Mouse (Mus musculus) E14TG2a.4 (cell line): Measurements from ENCODE around the gene Dapk2.
A peak's percentile ranks its signal among the peaks of the same experiment; 100 is the strongest.

ENCODE experiments used
- H3K27me3 ChIP-seq: 2 replicates; pipeline ENCODE4 v1.6.1; 2014; ENCODE audit warnings: low read length, control low read depth; ENCODE audit not compliant: insufficient read depth
- H3K36me3 ChIP-seq: 2 replicates; pipeline ENCODE4 v1.6.1; 2014; ENCODE audit warnings: low read length, control low read depth; ENCODE audit not compliant: insufficient read depth
- H3K4me1 ChIP-seq: replicated peaks from 2 replicates; pipeline ENCODE4 v1.6.1; 2014; ENCODE audit warnings: low read depth, low read length, control low read depth
- H3K4me3 ChIP-seq: replicated peaks from 2 replicates; pipeline ENCODE4 v1.5.1; 2014; ENCODE audit warnings: mild to moderate bottlenecking, low read length
- H3K9me3 ChIP-seq: 2 replicates; pipeline ENCODE4 v1.6.1; 2014; ENCODE audit warnings: low read length, control low read depth
- CTCF ChIP-seq: conservative IDR thresholded peaks from 2 replicates; pipeline ENCODE4 v1.5.1; 2014; ENCODE audit warnings: low read length
- NANOG ChIP-seq: IDR thresholded peaks from 2 replicates; pipeline ENCODE4 v1.6.1; 2014; ENCODE audit warnings: borderline replicate concordance, low read length, mixed read lengths
- POU5F1 ChIP-seq: IDR thresholded peaks from 2 replicates; pipeline ENCODE4 v1.6.1; 2014; ENCODE audit warnings: low read length, borderline replicate concordance

Dapk2 gene

DNA sequence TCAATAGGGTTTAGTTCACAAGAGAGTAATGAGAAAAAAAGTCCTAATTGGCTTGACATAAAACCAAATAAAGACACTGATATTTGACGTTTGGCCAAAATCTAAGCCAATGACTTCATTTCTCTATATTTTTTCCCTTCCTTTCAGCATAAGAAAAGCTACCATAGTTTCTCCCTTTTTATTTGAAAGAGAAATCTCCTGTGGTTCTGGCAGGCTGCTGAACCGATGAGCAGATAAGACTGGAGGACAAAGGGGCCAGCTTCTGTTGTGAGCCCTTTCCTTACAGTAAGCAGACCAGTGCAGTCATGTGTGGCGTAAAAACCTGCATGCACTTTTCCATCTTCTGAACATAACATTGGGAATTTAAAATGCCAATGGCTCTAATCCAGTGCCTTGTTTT is 37.1 kb upstream of the Dapk2 start:
- no peaks in the 10 kb centered on the region for H3K9me3 ChIP-seq
- H3K36me3 ChIP-seq: no peaks in the 10 kb centered on the region
- H3K27me3 ChIP-seq: no peaks in the 10 kb centered on the region
- no peak overlapping the region for H3K4me3 ChIP-seq
- peaks cover 28% of the 10 kb centered on the region for H3K4me1 ChIP-seq
- TF ChIP-seq NANOG: no peak
- TF ChIP-seq CTCF: no peak
- TF ChIP-seq POU5F1: no peak

DNA sequence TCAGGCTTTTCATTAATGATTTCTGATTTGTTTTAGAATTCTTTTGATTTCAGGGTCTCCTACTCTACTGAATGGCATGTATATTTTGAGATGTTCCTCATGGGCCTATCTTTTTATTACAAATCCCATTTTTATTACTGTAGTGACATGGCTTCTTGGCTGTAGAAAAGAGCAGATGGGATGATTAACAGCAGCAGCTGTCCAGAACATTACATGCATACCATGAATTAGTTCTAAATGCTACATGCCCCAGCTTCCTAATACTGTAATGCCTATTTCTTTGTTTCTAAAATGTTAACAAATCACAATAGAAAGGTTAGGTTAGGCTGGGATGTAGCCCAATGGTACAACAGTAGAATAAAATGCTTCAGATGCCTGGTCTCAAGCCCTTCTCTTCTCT is 36.6 kb upstream of the Dapk2 start:
- no peaks in the 10 kb centered on the region for H3K27me3 ChIP-seq
- no peaks in the 10 kb centered on the region for H3K36me3 ChIP-seq
- TF ChIP-seq NANOG (no peak), POU5F1 (no peak), CTCF (no peak)
- no peaks in the 10 kb centered on the region for H3K9me3 ChIP-seq
- H3K4me1 ChIP-seq: peaks cover 28% of the 10 kb centered on the region
- no peak overlapping the region for H3K4me3 ChIP-seq

DNA sequence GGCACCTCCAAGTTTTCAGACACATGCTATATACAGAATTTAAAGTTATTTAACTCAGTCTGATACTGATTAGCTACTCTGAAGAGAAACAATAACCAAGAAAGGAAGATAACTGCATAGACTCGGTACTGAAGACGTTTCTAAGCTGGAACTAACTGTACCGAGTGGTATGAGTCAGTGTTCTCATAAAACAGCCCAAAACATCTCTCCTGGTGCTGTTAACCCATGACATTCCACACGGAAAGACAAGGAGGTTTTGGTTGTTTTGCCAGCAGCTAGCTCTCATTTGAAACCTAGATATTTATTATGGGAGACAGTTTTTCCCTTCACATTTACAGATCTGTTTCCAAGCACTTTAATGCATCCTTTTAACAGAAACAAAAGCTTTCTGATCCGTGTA is 34.4 kb upstream of the Dapk2 start:
- Histone ChIP-seq H3K4me3 (peak overlapping the region; percentile 92), H3K36me3 (peaks cover 3% of the 10 kb centered on the region; the same call in 1 of the 2 replicates), H3K4me1 (peaks cover 28% of the 10 kb centered on the region), H3K9me3 (peaks cover 11% of the 10 kb centered on the region), H3K27me3 (no peaks in the 10 kb centered on the region)
- TF ChIP-seq POU5F1 (no peak), CTCF (no peak), NANOG (no peak)

DNA sequence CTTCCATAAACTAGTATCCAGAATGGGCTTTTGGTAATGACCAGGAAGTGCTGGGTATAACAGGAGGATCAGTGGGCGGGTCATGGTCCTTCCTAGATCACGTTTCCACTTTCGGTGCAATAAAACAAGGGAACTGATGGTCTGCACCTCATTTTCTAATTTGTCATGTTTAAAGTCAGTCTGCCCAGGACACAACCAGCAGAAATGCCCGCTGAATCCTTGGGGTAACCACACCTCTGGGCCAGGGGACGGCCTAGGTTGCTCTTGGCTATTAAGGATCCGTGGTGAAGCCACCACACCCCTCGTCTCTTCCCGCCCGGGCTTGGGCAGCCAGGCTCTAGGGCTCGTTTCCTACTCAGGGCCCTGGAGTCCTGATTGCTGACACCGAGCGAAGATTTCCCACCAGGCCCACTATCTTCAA is 33.9 kb upstream of the Dapk2 start:
- peaks cover 4% of the 10 kb centered on the region; the same call in 1 of the 2 replicates for H3K36me3 ChIP-seq
- H3K4me1 ChIP-seq: peaks cover 28% of the 10 kb centered on the region
- TF ChIP-seq CTCF (no peak), POU5F1 (no peak), NANOG (no peak)
- H3K27me3 ChIP-seq: no peaks in the 10 kb centered on the region
- H3K9me3 ChIP-seq: peaks cover 14% of the 10 kb centered on the region
- H3K4me3 ChIP-seq: peak overlapping the region; percentile 92

DNA sequence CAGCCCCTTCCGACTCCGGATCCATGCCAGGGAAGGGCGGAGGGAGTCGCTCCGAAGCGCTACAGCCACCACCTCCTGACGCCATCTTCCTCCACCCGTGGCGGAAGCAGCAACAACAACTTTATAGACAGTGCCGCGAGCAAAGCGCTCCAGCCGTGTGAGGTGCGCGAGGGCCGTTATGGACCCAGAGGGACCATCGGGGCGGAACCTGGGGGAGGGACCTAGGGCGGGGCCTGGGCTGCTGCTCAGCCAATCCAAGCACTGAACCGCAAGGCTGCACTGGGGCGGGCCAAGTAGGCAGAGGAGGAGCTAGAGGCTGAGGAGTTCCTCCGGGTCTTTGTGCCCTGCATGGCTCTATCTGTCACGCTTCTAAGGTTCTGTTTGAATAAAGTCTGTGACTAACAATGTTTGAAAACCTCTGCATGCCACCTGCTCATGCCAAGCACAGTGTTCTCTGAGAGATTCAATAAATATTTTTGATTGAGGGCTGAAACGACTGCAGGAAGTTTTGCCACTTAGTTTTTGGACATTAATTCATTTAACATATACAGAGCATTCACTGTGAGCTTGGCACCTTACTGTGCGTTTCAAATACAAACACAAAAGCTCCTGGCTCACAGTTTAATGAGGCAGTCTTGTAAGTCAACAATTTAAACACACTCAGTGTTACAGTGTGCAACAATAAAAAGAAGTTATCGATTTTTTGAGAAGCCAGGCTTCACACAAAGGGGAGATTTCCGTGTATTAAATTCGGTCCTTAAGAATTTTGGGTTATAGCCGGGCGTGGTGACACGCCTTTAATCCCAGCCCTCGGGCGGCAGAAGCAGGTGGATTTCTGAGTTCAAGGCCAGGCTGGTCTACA is 33.1 kb upstream of the Dapk2 start:
- Histone ChIP-seq H3K4me3 (peak overlapping the region; percentile 92), H3K36me3 (peaks cover 9% of the 10 kb centered on the region; the same call in 1 of the 2 replicates), H3K9me3 (peaks cover 17% of the 10 kb centered on the region), H3K4me1 (peaks cover 28% of the 10 kb centered on the region), H3K27me3 (no peaks in the 10 kb centered on the region)
- no peak for TF ChIP-seq POU5F1
- no peak for TF ChIP-seq NANOG
- TF ChIP-seq CTCF: no peak

DNA sequence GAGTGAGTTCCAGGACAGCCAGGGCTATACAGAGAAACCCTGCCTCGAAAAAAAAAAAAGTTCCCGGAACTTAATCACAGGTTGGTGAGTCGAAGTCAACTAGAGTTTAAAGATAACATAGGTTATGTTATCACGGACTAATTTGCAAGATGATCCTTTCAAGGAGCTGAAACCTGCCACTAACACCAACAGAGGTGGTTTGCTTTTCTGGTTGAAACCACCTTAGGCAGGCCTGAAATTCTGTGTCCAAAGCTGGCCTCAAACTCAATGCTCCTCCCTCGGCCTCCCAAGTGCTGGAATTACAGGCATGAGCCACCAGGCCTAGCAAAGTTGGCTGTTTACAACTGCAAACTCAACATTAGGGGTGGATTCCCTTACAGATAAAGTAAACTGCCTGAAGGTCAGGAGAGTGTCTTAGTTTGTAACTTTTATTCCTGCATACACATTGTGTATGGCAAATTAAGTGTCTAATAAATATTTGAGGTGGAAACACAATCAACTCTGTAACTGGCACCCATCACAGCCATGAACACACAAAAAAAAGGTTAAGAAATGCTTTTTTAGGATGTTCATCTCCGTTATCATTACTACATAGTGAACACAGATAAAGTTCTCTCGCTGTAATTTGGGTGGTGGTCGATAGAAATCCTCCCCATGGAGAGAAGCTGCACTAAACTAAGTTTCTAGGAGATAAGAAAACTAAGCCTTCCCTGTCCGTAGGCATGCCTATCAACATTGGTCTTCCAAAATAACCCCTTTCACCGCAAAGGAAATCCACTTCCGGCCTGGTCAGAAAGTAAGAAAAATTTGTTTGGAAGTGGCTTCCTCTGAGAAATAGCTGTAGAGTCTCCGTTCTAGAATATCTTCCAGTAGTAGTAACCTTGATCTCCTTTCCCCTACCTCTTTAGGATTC is 32.2 kb upstream of the Dapk2 start:
- H3K36me3 ChIP-seq: peaks cover 14% of the 10 kb centered on the region; the same call in 1 of the 2 replicates
- TF ChIP-seq NANOG: no peak
- TF ChIP-seq POU5F1: no peak
- TF ChIP-seq CTCF: no peak

DNA sequence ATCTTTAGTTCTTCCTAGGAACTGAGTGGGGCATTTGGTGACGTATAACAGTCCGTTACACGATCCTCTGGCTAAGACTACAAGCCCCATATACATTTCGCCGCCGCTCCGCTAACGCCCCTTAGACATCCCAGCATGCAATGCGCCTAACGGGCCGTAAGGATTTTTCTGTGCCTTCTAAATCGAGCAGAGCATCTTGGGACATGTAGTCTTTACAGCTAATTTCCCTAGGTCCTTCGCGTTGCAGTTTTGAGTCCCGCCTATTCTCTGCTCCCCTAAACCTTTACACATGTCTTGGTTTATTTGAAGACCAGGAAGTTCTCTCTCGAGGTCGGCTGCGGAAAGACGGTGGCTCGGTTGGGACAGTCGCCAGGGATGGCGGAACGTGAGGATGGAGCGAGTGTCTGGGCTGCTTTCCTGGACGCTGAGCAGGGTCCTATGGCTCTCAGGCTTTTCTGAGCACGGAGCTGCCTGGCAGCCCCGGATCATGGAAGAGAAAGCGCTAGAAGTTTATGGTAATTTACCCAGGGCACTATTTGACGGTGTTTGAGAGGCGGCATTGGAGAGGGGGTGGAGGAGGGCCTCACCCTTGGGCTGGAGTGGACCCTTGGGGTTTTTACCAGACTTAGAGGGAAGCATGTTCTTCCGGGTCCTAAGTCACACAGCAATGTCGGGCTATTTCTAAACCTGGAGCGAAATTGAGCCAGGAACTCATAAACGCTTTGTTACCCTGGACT is 31.4 kb upstream of the Dapk2 start, which contains the start of the genes Snx1 and Ciao2a:
TSS of gene Snx1 (minus strand) at position 132 of the 737 bp plus-strand sequence.
TSS of gene Ciao2a (plus strand) at position 156 of the 737 bp plus-strand sequence.
- Histone ChIP-seq H3K4me1 (peaks cover 34% of the 10 kb centered on the region), H3K36me3 (peaks cover 14% of the 10 kb centered on the region; the same call in 1 of the 2 replicates), H3K27me3 (no peaks in the 10 kb centered on the region), H3K9me3 (peaks cover 17% of the 10 kb centered on the region), H3K4me3 (peak within 1 kb of the TSS; percentile 92)
- TF ChIP-seq NANOG (no peak), POU5F1 (no peak), CTCF (no peak)

More for the DNA sequence above, 32.2 kb upstream of the Dapk2 start:
- no peaks in the 10 kb centered on the region for H3K27me3 ChIP-seq
- H3K4me1 ChIP-seq: peaks cover 30% of the 10 kb centered on the region
- peak overlapping the region; percentile 92 for H3K4me3 ChIP-seq
- H3K9me3 ChIP-seq: peaks cover 17% of the 10 kb centered on the region
